Mouse (Mus musculus) Muller cell, postnatal 12 days (primary cell): ENCODE results near the gene Efcab11.

ENCODE experiments used
- DNase-seq: peaks from one replicate; pipeline ENCODE4 v3.0.0-alpha.2; 2015; ENCODE audit errors: inconsistent ontology term

Efcab11 gene

GRCm38 (mm10) chr12:99884269-99885261, at the start of gene Efcab11, which contains the start of gene Tdp1:
TSS of gene Efcab11 (minus strand) at chr12:99884439.
TSS of gene Tdp1 (plus strand) at chr12:99884517.
- DNase-seq: peak; percentile 98

- no peak for DNase-seq
Measured at GRCm38 (mm10) chr12:99933630-99934029, 49.4 kb upstream of the Efcab11 start.

GRCm38 (mm10) chr12:99932245-99932644, 48.0 kb upstream of the Efcab11 start:
- no peak for DNase-seq

GRCm38 (mm10) chr12:99929160-99929559, 44.9 kb upstream of the Efcab11 start:
- DNase-seq: no peak

- DNase-seq: no peak
Measured at GRCm38 (mm10) chr12:99928311-99928710, 44.1 kb upstream of the Efcab11 start.

GRCm38 (mm10) chr12:99923703-99924102, 39.5 kb upstream of the Efcab11 start:
- no peak for DNase-seq

GRCm38 (mm10) chr12:99923131-99923606, 38.9 kb upstream of the Efcab11 start:
- peak; percentile 74 for DNase-seq

- no peak for DNase-seq
Measured at GRCm38 (mm10) chr12:99921045-99921444, 36.8 kb upstream of the Efcab11 start.

- DNase-seq: no peak
Measured at GRCm38 (mm10) chr12:99919636-99920035, 35.4 kb upstream of the Efcab11 start.

- DNase-seq: peak; percentile 49
Measured at GRCm38 (mm10) chr12:99917800-99918427, 33.7 kb upstream of the Efcab11 start.

GRCm38 (mm10) chr12:99911466-99911865, 27.2 kb upstream of the Efcab11 start:
- no peak for DNase-seq

GRCm38 (mm10) chr12:99904537-99904936, 20.3 kb upstream of the Efcab11 start:
- DNase-seq: no peak

GRCm38 (mm10) chr12:99902867-99903370, 18.7 kb upstream of the Efcab11 start:
- peak; percentile 89 for DNase-seq

GRCm38 (mm10) chr12:99901973-99902866, 18.0 kb upstream of the Efcab11 start:
- peak; percentile 57 for DNase-seq

GRCm38 (mm10) chr12:99899991-99900390, 15.8 kb upstream of the Efcab11 start:
- DNase-seq: no peak

GRCm38 (mm10) chr12:99898248-99898870, 14.1 kb upstream of the Efcab11 start:
- DNase-seq: no peak

- no peak for DNase-seq
Measured at GRCm38 (mm10) chr12:99897846-99898245, 13.6 kb upstream of the Efcab11 start.

GRCm38 (mm10) chr12:99885282-99885901, 1.2 kb upstream of the Efcab11 start:
- no peak for DNase-seq

GRCm38 (mm10) chr12:99883713-99884105, 530 bp downstream of the Efcab11 start:
- no peak for DNase-seq

GRCm38 (mm10) chr12:99883000-99883712, 1.1 kb downstream of the Efcab11 start:
- peak; percentile 95 for DNase-seq
